Mouse (Mus musculus) gastrocnemius, postnatal 14 days (tissue): ENCODE results near the gene Pla2g15. TPM values are rescaled to one million over a fixed set of nuclear protein-coding genes. Genes with fewer than 3 reads are reported as not detected.
A peak's percentile ranks its signal among the peaks of the same experiment; 100 is the strongest.

ENCODE experiments used
- DNase-seq: peaks from one replicate; pipeline ENCODE4 v3.0.0; 2021; ENCODE audit warnings: mixed read lengths
- intact Hi-C: fragments of 180-260 bp; cut with DNase I; formaldehyde crosslinking; loops from one replicate; pipeline ENCODE4 v1.15.1; 2025; ENCODE audit warnings: low total_unique reads
- total RNA-seq, 2 experiments: library from RNA; stranded (reverse); gene quantifications; 2 replicates each; pipeline ENCODE4 v1.2.3; 2021

Gene Pla2g15
- total RNA-seq, 2 experiments from 2014 or later: 4.5 to 5.0 TPM

- intact Hi-C loops: no loop called here
Observed at GRCm38 (mm10) chr8:106210035-106210731, 60.0 kb downstream of the Pla2g15 start.

GRCm38 (mm10) chr8:106210821-106211345 lies 60.7 kb downstream of the Pla2g15 start, which contains the start of the genes Slc7a6os and Prmt7:
Gene Slc7a6os (minus strand): TSS chr8:106210935.
Gene Prmt7 (plus strand): TSS chr8:106210936.
- intact Hi-C loops: no loop called here
- DNase-seq: peak; percentile 97

More at GRCm38 (mm10) chr8:106210035-106210731, 60.0 kb downstream of the Pla2g15 start:
- peak; percentile 35 for DNase-seq

- no peak for DNase-seq
- intact Hi-C loops: no loop called here
Observed at GRCm38 (mm10) chr8:106211421-106211820, 61.2 kb downstream of the Pla2g15 start.

GRCm38 (mm10) chr8:106213959-106214358 lies 63.8 kb downstream of the Pla2g15 start:
- DNase-seq: no peak
- intact Hi-C loops: no loop called here

Other genes starting within 250 kb of the Pla2g15 start
- 10 to 100 TPM; 12.8 to 13.8 TPM for gene Pskh1, start 250.0 kb upstream of the Pla2g15 start, total RNA-seq
- gene Ctrl, start 216.5 kb upstream of the Pla2g15 start, total RNA-seq: not detected
- 10 to 100 TPM; 19.3 to 20.9 TPM for gene Psmb10, start 212.0 kb upstream of the Pla2g15 start, total RNA-seq
- gene Lcat, start 207.0 kb upstream of the Pla2g15 start, total RNA-seq: under 1 TPM; 0.21 to 0.29 TPM
- 10 to 100 TPM; 12.1 to 19.1 TPM for gene Slc12a4, start 184.3 kb upstream of the Pla2g15 start, total RNA-seq
- not detected for gene Dpep3, start 171.0 kb upstream of the Pla2g15 start, total RNA-seq
- 10 to 100 TPM in 1 of 2 experiments, 1 to 10 TPM in 1; 9.4 to 10.4 TPM for gene Dus2, start 159.1 kb upstream of the Pla2g15 start, total RNA-seq
- not detected for gene Dpep2nb, start 144.4 kb upstream of the Pla2g15 start, total RNA-seq
- gene Ddx28, start 138.5 kb upstream of the Pla2g15 start, total RNA-seq: 1 to 10 TPM; 9.5 to 9.7 TPM
- 10 to 100 TPM; 18.4 to 22.0 TPM for gene Nfatc3, start 91.6 kb upstream of the Pla2g15 start, total RNA-seq
- not detected for gene Esrp2, start 13.4 kb upstream of the Pla2g15 start, total RNA-seq
- gene Slc7a6, start 18.5 kb downstream of the Pla2g15 start, total RNA-seq: 1 to 10 TPM; 6.1 to 7.0 TPM
- 10 to 100 TPM in 1 of 2 experiments, 1 to 10 TPM in 1; 8.5 to 10.6 TPM for gene Slc7a6os, start 60.5 kb downstream of the Pla2g15 start, total RNA-seq
- gene Prmt7, start 60.5 kb downstream of the Pla2g15 start, total RNA-seq: 10 to 100 TPM; 21.5 to 23.9 TPM
- gene Smpd3, start 187.6 kb downstream of the Pla2g15 start, total RNA-seq: 1 to 10 TPM; 1.4 TPM